Mouse (Mus musculus) lung, postnatal 0 days (tissue): ENCODE data around the gene Aldh8a1. TPM values are rescaled to one million over a fixed set of nuclear protein-coding genes. Genes with fewer than 3 reads are reported as not detected.
"Not testable (repeated sequence)": the region's sequence is repeated elsewhere in the genome, so short reads cannot be mapped to it uniquely, and the experiment has no call there.

Source experiments
- ATAC-seq: fragments of 200-750 bp; cut with Nextera tagmentation; 2 replicates; pipeline ENCODE4 v1.8.0; 2017; ENCODE audit warnings: moderate library complexity
- DNase-seq: peaks from one replicate; pipeline ENCODE4 v3.0.0-alpha.2; 2016; ENCODE audit warnings: low spot score
- H3K27ac ChIP-seq: fragments of 300-500 bp; sonication (generic); 2 replicates; pipeline ENCODE4 v1.5.1; 2014; ENCODE audit warnings: antibody characterized with exemption, mild to moderate bottlenecking, low read length, mixed read lengths
- H3K27me3 ChIP-seq: fragments of 300-500 bp; sonication (generic); replicated peaks from 2 replicates; pipeline ENCODE4 v1.6.1; 2014; ENCODE audit warnings: low read length, mixed read lengths; ENCODE audit not compliant: insufficient read depth
- H3K36me3 ChIP-seq: fragments of 300-500 bp; sonication (generic); 2 replicates; pipeline ENCODE4 v1.6.1; 2014; ENCODE audit warnings: low read length, mixed read lengths; ENCODE audit not compliant: insufficient read depth
- H3K4me1 ChIP-seq: fragments of 300-500 bp; sonication (generic); 2 replicates; pipeline ENCODE4 v1.6.1; 2014; ENCODE audit warnings: antibody characterized with exemption, low read depth, low read length, mixed read lengths; ENCODE audit not compliant: insufficient read depth
- H3K4me2 ChIP-seq: fragments of 300-500 bp; sonication (generic); replicated peaks from 2 replicates; pipeline ENCODE4 v1.6.1; 2014; ENCODE audit warnings: low read depth, mild to moderate bottlenecking, low read length, moderate library complexity, mixed read lengths
- H3K4me3 ChIP-seq: fragments of 300-500 bp; sonication (generic); 2 replicates; pipeline ENCODE4 v1.5.1; 2014; ENCODE audit warnings: low read depth, low read length
- H3K9ac ChIP-seq: fragments of 300-500 bp; sonication (generic); replicated peaks from 2 replicates; pipeline ENCODE4 v1.6.1; 2014; ENCODE audit warnings: low read depth, mild to moderate bottlenecking
- H3K9me3 ChIP-seq: fragments of 300-500 bp; sonication (generic); 2 replicates; pipeline ENCODE4 v1.6.1; 2016; ENCODE audit warnings: low read length, mixed read lengths
- CTCF ChIP-seq: IDR thresholded peaks from 2 replicates; pipeline ENCODE4 v1.5.1; 2016; ENCODE audit warnings: antibody characterized with exemption, mild to moderate bottlenecking
- EP300 ChIP-seq: IDR thresholded peaks from 2 replicates; pipeline ENCODE4 v1.6.1; 2016; ENCODE audit warnings: antibody characterized with exemption, mild to moderate bottlenecking, control low read depth
- WGBS: fragments of 180-500 bp; shearing (Covaris S2); extraction: QIAGEN DNeasy Blood & Tissue Kit; methylation state at CpG from one replicate; pipeline ENCODE4 v1.1.7; 2014; 5-methylcytosine and 5-hydroxymethylcytosine counted together
- polyA plus RNA-seq: library from polyadenylated mRNA; unstranded; fragments of >200 nt; fragmentation: Nextera tagmentation; extraction: Ambion mirVana; gene quantifications from 2 replicates; pipeline ENCODE4 v1.2.1, GENCODE M21; 2015

Gene Aldh8a1
- polyA plus RNA-seq, 1 experiment from 2014 or later: 0.12 TPM

DNA sequence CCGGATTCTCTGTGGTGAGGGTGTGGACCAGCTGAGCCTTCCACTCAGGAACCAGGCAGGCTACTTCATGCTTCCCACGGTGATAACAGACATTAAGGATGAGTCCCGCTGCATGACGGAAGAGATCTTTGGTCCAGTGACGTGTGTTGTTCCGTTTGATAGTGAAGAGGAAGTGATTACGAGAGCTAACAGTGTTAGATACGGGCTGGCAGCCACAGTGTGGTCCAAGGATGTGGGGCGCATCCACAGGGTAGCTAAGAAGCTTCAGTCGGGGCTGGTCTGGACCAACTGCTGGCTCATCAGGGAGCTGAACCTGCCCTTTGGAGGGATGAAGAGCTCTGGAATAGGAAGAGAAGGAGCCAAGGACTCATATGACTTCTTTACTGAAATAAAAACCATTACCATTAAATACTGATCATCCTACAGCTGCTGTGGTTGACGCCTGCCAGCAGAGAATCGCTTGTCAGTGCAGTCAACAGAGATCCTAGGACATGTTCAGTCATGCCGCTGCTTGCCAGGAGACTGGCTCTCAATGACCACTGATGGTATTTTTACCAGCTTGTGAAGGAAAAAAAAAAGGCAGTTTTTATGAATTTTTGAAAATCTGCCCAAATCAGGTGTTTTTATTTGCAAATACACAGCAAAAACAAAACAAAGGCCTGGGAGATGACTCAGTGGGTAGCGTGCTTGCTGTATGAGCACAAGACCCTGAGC, 18.5 kb downstream of the Aldh8a1 start:
- Histone ChIP-seq H3K4me3 (no peak overlapping the region), H3K4me1 (no peaks in the 10 kb centered on the region), H3K27me3 (no peaks in the 10 kb centered on the region), H3K27ac (no peak overlapping the region), H3K9ac (no peak overlapping the region), H3K36me3 (no peaks in the 10 kb centered on the region), H3K9me3 (no peaks in the 10 kb centered on the region), H3K4me2 (no peak overlapping the region)
- DNase-seq (no peak), ATAC-seq (no peak)
- 74% methylated on average over 14 of the region's 14 CpGs for WGBS
- no peak for TF ChIP-seq EP300
- no peak for TF ChIP-seq CTCF

DNA sequence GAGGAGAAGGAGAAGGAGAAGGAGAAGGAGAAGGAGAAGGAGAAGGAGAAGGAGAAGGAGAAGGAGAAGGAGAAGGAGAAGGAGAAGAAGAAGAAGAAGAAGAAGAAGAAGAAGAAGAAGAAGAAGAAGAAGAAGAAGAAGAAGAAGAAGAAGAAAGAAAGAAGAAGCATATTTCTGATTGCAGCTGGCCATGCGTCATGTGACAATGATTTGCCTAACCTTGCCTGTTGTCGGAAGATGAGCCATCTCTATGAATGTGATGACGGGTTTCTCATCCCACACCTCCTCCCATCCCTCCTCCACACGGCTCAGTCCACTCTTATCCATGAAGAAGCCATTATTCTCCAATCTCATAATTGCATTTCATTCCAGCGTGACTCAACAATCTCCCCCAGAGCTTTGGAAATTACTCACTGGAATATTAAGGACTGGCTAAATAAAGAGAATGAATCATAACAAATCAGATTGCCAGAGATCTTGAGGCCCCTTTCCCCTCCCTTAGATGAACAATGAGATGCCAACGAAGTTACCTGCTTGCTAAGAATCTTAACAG, 21.9 kb downstream of the Aldh8a1 start:
- not testable (repeated sequence) for H3K4me2 ChIP-seq, H3K36me3 ChIP-seq, H3K9me3 ChIP-seq, H3K4me1 ChIP-seq, H3K27ac ChIP-seq, ATAC-seq, DNase-seq, H3K9ac ChIP-seq, H3K27me3 ChIP-seq, H3K4me3 ChIP-seq
- 66% methylated on average over 6 of the region's 6 CpGs for WGBS

- TF ChIP-seq EP300: no peak
- TF ChIP-seq CTCF: no peak
- H3K27me3 ChIP-seq: no peaks in the 10 kb centered on the region
- 46% methylated on average over 8 of the region's 8 CpGs for WGBS
- no peaks in the 10 kb centered on the region for H3K4me1 ChIP-seq
- H3K9ac ChIP-seq: no peak overlapping the region
- H3K4me2 ChIP-seq: no peak overlapping the region
- no peak overlapping the region for H3K4me3 ChIP-seq
- DNase-seq (no peak), ATAC-seq (no peak)
- no peaks in the 10 kb centered on the region for H3K36me3 ChIP-seq
- no peaks in the 10 kb centered on the region for H3K9me3 ChIP-seq
- H3K27ac ChIP-seq: no peak overlapping the region
Observed at GRCm38 (mm10) chr10:21399622-21400021, 22.5 kb downstream of the Aldh8a1 start.

GRCm38 (mm10) chr10:21400031-21400430, 22.9 kb downstream of the Aldh8a1 start:
- no peaks in the 10 kb centered on the region for H3K9me3 ChIP-seq
- no peak for DNase-seq
- H3K4me2 ChIP-seq: no peak overlapping the region
- no peak overlapping the region for H3K9ac ChIP-seq
- H3K27ac ChIP-seq: no peak overlapping the region
- no peak overlapping the region for H3K4me3 ChIP-seq
- 42% methylated on average over 7 of the region's 7 CpGs for WGBS
- no peaks in the 10 kb centered on the region for H3K4me1 ChIP-seq
- TF ChIP-seq EP300 (no peak), CTCF (no peak)
- H3K36me3 ChIP-seq: no peaks in the 10 kb centered on the region
- no peak for ATAC-seq
- no peaks in the 10 kb centered on the region for H3K27me3 ChIP-seq

DNA sequence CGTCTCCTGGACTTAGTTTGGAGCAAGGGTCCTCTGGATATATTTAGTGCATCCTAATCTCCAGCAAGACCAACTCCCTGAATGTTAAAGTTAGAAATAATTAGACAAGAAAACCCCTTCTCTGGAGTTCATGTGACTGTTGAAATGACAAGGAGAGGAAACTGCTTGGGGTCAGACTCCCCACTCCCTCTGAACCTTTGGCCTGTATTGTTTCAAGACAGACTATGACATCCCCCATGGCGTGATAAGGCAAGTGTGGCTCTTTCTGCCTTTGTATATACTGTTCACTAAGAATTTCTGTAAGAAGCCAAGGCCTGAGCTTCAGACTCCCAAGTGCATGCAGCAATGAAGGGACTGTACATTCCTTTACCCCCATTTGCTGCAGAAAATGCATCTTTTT, 23.4 kb downstream of the Aldh8a1 start:
- Histone ChIP-seq H3K27ac (no peak overlapping the region), H3K4me2 (no peak overlapping the region), H3K36me3 (no peaks in the 10 kb centered on the region), H3K9ac (no peak overlapping the region), H3K27me3 (no peaks in the 10 kb centered on the region), H3K9me3 (no peaks in the 10 kb centered on the region), H3K4me3 (no peak overlapping the region), H3K4me1 (no peaks in the 10 kb centered on the region)
- ATAC-seq (no peak), DNase-seq (no peak)
- no peak for TF ChIP-seq CTCF
- TF ChIP-seq EP300: no peak
- WGBS: 55% methylated on average over 2 of the region's 2 CpGs

GRCm38 (mm10) chr10:21401259-21401658, 24.2 kb downstream of the Aldh8a1 start:
- no peak for ATAC-seq

More at GRCm38 (mm10) chr10:21401259-21401658, 24.2 kb downstream of the Aldh8a1 start:
- H3K36me3 ChIP-seq: no peaks in the 10 kb centered on the region
- H3K4me2 ChIP-seq: no peak overlapping the region
- no peaks in the 10 kb centered on the region for H3K27me3 ChIP-seq
- no peak overlapping the region for H3K4me3 ChIP-seq
- no peak for DNase-seq
- 58% methylated on average over 4 of the region's 4 CpGs for WGBS
- no peak overlapping the region for H3K9ac ChIP-seq
- TF ChIP-seq EP300 (no peak), CTCF (no peak)
- no peak overlapping the region for H3K27ac ChIP-seq
- no peaks in the 10 kb centered on the region for H3K4me1 ChIP-seq
- H3K9me3 ChIP-seq: no peaks in the 10 kb centered on the region
